Mouse (Mus musculus) spleen, adult 18-20 months (tissue): Measurements from ENCODE around the gene Gm11562.
"Not testable (repeated sequence)": the region's sequence is repeated elsewhere in the genome, so short reads cannot be mapped to it uniquely, and the experiment has no call there.

Source experiments
- DNase-seq, 2 experiments: peaks; one replicate each; pipeline ENCODE4 v3.0.0; 2022; ENCODE audit warnings: mixed read lengths in 2 of 2

The Gm11562 gene

GRCm38 (mm10) chr11:99620335-99620734, at the start of gene Gm11562:
Gm11562 (minus strand) TSS chr11:99620435.
- DNase-seq, result no peak

- no peak for DNase-seq
Measured at GRCm38 (mm10) chr11:99665860-99666259, 45.6 kb upstream of the Gm11562 start, which contains the start of gene Krtap4-6. Krtap4-6 (minus strand) TSS chr11:99665960.

GRCm38 (mm10) chr11:99662802-99663201, 42.6 kb upstream of the Gm11562 start:
- DNase-seq, result no peak

- no peak for DNase-seq
Measured at GRCm38 (mm10) chr11:99659256-99659655, 39.0 kb upstream of the Gm11562 start.

GRCm38 (mm10) chr11:99658467-99659010, 38.3 kb upstream of the Gm11562 start, which contains the start of gene Gm11563:
Gm11563 (minus strand) TSS chr11:99658960.
- not testable (repeated sequence) for DNase-seq

GRCm38 (mm10) chr11:99657051-99657450, 36.8 kb upstream of the Gm11562 start:
- no peak for DNase-seq

GRCm38 (mm10) chr11:99650136-99650535, 29.9 kb upstream of the Gm11562 start, which contains the start of gene Gm11555:
Gm11555 (minus strand) TSS chr11:99650236.
- no peak for DNase-seq

- no peak for DNase-seq
Measured at GRCm38 (mm10) chr11:99646444-99646843, 26.2 kb upstream of the Gm11562 start.

GRCm38 (mm10) chr11:99644351-99644750, 24.1 kb upstream of the Gm11562 start:
- DNase-seq, result no peak

GRCm38 (mm10) chr11:99643635-99644139, 23.5 kb upstream of the Gm11562 start, which contains the start of gene Krtap4-7:
Krtap4-7 (minus strand) TSS chr11:99644089.
- not testable (repeated sequence) for DNase-seq

GRCm38 (mm10) chr11:99640926-99641325, 20.7 kb upstream of the Gm11562 start:
- DNase-seq, result no peak

GRCm38 (mm10) chr11:99637086-99637485, 16.9 kb upstream of the Gm11562 start:
- no peak for DNase-seq

GRCm38 (mm10) chr11:99634653-99635134, 14.5 kb upstream of the Gm11562 start, which contains the start of gene Krtap4-2:
Krtap4-2 (minus strand) TSS chr11:99635084.
- DNase-seq, result no peak

- DNase-seq, result no peak
Measured at GRCm38 (mm10) chr11:99633293-99633692, 13.1 kb upstream of the Gm11562 start.

- no peak for DNase-seq
Measured at GRCm38 (mm10) chr11:99630890-99631289, 10.7 kb upstream of the Gm11562 start.

GRCm38 (mm10) chr11:99628138-99628537, 7.9 kb upstream of the Gm11562 start, which contains the start of gene Krtap4-1:
Krtap4-1 (minus strand) TSS chr11:99628238.
- DNase-seq, result no peak

GRCm38 (mm10) chr11:99614796-99615363, 5.4 kb downstream of the Gm11562 start, which contains the start of gene Krtap2-4:
Krtap2-4 (minus strand) TSS chr11:99614846.
- DNase-seq, result no peak

- DNase-seq, result not testable (repeated sequence)
Measured at GRCm38 (mm10) chr11:99610089-99610488, 10.1 kb downstream of the Gm11562 start, which contains the start of gene Gm11937. Gm11937 (minus strand) TSS chr11:99610189.

- no peak for DNase-seq
Measured at GRCm38 (mm10) chr11:99609126-99609525, 11.1 kb downstream of the Gm11562 start.

GRCm38 (mm10) chr11:99603208-99603607, 17.0 kb downstream of the Gm11562 start, which contains the start of gene Gm11938:
Gm11938 (minus strand) TSS chr11:99603308.
- not testable (repeated sequence) for DNase-seq

- DNase-seq, result not testable (repeated sequence)
Measured at GRCm38 (mm10) chr11:99597742-99598141, 22.5 kb downstream of the Gm11562 start, which contains the start of gene Krtap9-3. Krtap9-3 (minus strand) TSS chr11:99598105.

- DNase-seq, result no peak
Measured at GRCm38 (mm10) chr11:99590981-99591380, 29.3 kb downstream of the Gm11562 start, which contains the start of gene Krtap1-3. Krtap1-3 (minus strand) TSS chr11:99591339.

- no peak for DNase-seq
Measured at GRCm38 (mm10) chr11:99585096-99585495, 35.1 kb downstream of the Gm11562 start.
